Mouse (Mus musculus) ES-E14 (cell line): ENCODE measurements around the gene Sec14l2.

Source experiments
- CHD2 ChIP-seq: IDR thresholded peaks from 2 replicates; pipeline ENCODE4 v1.6.1; 2014; ENCODE audit warnings: mild to moderate bottlenecking, low read depth, low read length, inconsistent platforms
- ZNF384 ChIP-seq: IDR thresholded peaks from 2 replicates; pipeline ENCODE4 v1.6.1; 2012; ENCODE audit warnings: low read depth, low read length, inconsistent platforms

DNA sequence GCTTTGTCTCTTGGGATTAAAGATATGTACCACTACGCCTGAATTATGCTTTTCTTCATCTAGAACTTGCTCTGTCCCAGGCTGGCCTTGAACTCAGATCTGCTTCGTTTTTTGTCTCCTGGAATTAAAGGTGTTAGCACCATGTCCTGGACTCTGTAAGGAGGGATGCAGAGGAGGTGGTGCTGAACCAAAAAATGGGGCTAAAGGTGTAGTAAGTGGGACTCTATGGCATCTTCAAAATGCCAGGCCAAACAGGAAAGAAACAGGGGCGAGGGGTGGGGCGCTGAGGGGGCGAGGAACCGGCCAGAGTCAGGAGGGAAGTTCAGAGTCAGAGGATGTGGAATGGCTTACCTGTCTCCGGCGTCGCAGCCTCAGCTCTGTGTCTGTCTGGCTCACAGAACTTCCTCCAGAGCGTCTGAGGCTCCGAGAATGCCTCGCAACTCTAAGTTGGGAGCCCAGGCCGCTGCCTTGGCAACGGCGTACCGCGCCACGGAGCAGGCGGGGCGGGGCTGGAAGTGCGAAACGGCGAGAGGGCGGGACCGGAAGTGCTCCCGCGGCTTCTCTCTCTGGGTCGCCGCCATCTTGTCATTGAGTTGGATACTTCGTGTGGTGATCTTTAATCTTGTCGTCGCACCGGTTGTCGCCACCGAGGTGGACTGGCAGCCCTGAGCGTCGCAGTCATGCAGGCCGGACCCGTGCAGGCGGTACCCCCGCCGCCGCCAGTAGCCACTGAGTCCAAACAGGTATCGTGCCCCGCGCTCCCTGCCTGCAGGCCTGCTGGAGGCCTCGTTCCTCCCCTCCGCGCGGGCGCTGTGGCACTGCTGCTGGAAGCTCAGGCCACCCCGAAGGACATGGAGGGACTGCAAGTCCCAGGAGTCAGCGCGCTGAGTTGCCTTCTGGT lies 36.8 kb upstream of the Sec14l2 start, which contains the start of the genes Ccdc157 and Sf3a1:
- no peak for TF ChIP-seq CHD2
- TF ChIP-seq ZNF384, result no peak
